Mouse (Mus musculus) neural tube, embryonic 15.5 days (tissue): ENCODE results near the gene Iqch. TPM values are rescaled to one million over a fixed set of nuclear protein-coding genes. Genes with fewer than 3 reads are reported as not detected.

ENCODE experiments used
- ATAC-seq: fragments of 200-750 bp; cut with Nextera tagmentation; 2 replicates; pipeline ENCODE4 v1.8.0; 2017; ENCODE audit warnings: mild to moderate bottlenecking, moderate TSS enrichment, moderate library complexity; ENCODE audit not compliant: low FRiP score
- H3K27ac ChIP-seq: fragments of 300-500 bp; sonication (generic); replicated peaks from 2 replicates; pipeline ENCODE4 v1.5.1; 2015; ENCODE audit warnings: mild to moderate bottlenecking, inconsistent platforms
- H3K27me3 ChIP-seq: fragments of 300-500 bp; sonication (generic); replicated peaks from 2 replicates; pipeline ENCODE4 v1.6.1; 2015; ENCODE audit warnings: inconsistent platforms
- H3K36me3 ChIP-seq: fragments of 300-500 bp; sonication (generic); 2 replicates; pipeline ENCODE4 v1.6.1; 2015; ENCODE audit warnings: inconsistent platforms
- H3K4me1 ChIP-seq: fragments of 300-500 bp; sonication (generic); 2 replicates; pipeline ENCODE4 v1.6.1; 2015; ENCODE audit warnings: inconsistent platforms
- H3K4me2 ChIP-seq: fragments of 300-500 bp; sonication (generic); 2 replicates; pipeline ENCODE4 v1.6.1; 2015; ENCODE audit warnings: inconsistent platforms, mild to moderate bottlenecking, moderate library complexity
- H3K4me3 ChIP-seq: fragments of 300-500 bp; sonication (generic); replicated peaks from 2 replicates; pipeline ENCODE4 v1.5.1; 2015; ENCODE audit warnings: mild to moderate bottlenecking, inconsistent platforms
- H3K9ac ChIP-seq: fragments of 300-500 bp; sonication (generic); replicated peaks from 2 replicates; pipeline ENCODE4 v1.6.1; 2015; ENCODE audit warnings: mild to moderate bottlenecking, inconsistent platforms
- H3K9me3 ChIP-seq: fragments of 300-500 bp; sonication (generic); replicated peaks from 2 replicates; pipeline ENCODE4 v1.6.1; 2016; ENCODE audit warnings: inconsistent platforms
- WGBS: fragments of 180-500 bp; shearing (Covaris S2); methylation state at CpG from one replicate; pipeline ENCODE4 v1.1.7; 2015; ENCODE audit warnings: mixed read lengths; 5-methylcytosine and 5-hydroxymethylcytosine counted together
- polyA plus RNA-seq: library from polyadenylated mRNA; unstranded; fragments of >200 nt; fragmentation: Nextera tagmentation; extraction: Ambion mirVana; gene quantifications from 2 replicates; pipeline ENCODE4 v1.2.1, GENCODE M21; 2015

Iqch gene
- polyA plus RNA-seq, 1 experiment from 2014 or later, result 0.12 TPM

- H3K4me1 ChIP-seq, result no peaks in the 10 kb centered on the region
These were observed 136.7 kb downstream of the Iqch start for GRCm38 (mm10) chr9:63465561-63465960.

GRCm38 (mm10) chr9:63462296-63462695, 140.0 kb downstream of the Iqch start:
- H3K4me2 ChIP-seq, result no peak overlapping the region
- H3K36me3 ChIP-seq, result no peaks in the 10 kb centered on the region
- ATAC-seq, result no peak
- no peak overlapping the region for H3K9ac ChIP-seq
- no peak overlapping the region for H3K27ac ChIP-seq
- H3K27me3 ChIP-seq, result no peaks in the 10 kb centered on the region
- no peaks in the 10 kb centered on the region for H3K4me1 ChIP-seq
- 69% methylated on average over 2 of the region's 2 CpGs for whole genome bisulfite sequencing
- no peak overlapping the region for H3K4me3 ChIP-seq
- no peaks in the 10 kb centered on the region for H3K9me3 ChIP-seq

More at GRCm38 (mm10) chr9:63465561-63465960, 136.7 kb downstream of the Iqch start:
- Histone ChIP-seq H3K36me3 (no peaks in the 10 kb centered on the region), H3K4me2 (no peak overlapping the region), H3K27me3 (no peaks in the 10 kb centered on the region), H3K9me3 (no peaks in the 10 kb centered on the region), H3K9ac (no peak overlapping the region), H3K27ac (no peak overlapping the region), H3K4me3 (no peak overlapping the region)
- 84% methylated on average over 3 of the region's 3 CpGs for WGBS
- ATAC-seq, result no peak

GRCm38 (mm10) chr9:63456401-63456800, 145.9 kb downstream of the Iqch start:
- no peak overlapping the region for H3K4me2 ChIP-seq
- no peak for ATAC-seq

GRCm38 (mm10) chr9:63454341-63454740, 148.0 kb downstream of the Iqch start:
- no peak overlapping the region for H3K9ac ChIP-seq
- 42% methylated on average over 5 of the region's 5 CpGs for WGBS
- no peaks in the 10 kb centered on the region for H3K27me3 ChIP-seq
- no peak for ATAC-seq
- no peaks in the 10 kb centered on the region for H3K4me1 ChIP-seq
- no peak overlapping the region for H3K27ac ChIP-seq
- H3K4me2 ChIP-seq, result no peak overlapping the region
- no peaks in the 10 kb centered on the region for H3K36me3 ChIP-seq
- H3K4me3 ChIP-seq, result no peak overlapping the region
- H3K9me3 ChIP-seq, result no peaks in the 10 kb centered on the region

More at GRCm38 (mm10) chr9:63456401-63456800, 145.9 kb downstream of the Iqch start:
- no peaks in the 10 kb centered on the region for H3K27me3 ChIP-seq
- no peaks in the 10 kb centered on the region for H3K36me3 ChIP-seq
- no peaks in the 10 kb centered on the region for H3K9me3 ChIP-seq
- H3K4me3 ChIP-seq, result no peak overlapping the region
- no peak overlapping the region for H3K9ac ChIP-seq
- no peaks in the 10 kb centered on the region for H3K4me1 ChIP-seq
- H3K27ac ChIP-seq, result no peak overlapping the region

- Histone ChIP-seq H3K4me3 (no peak overlapping the region), H3K9me3 (no peaks in the 10 kb centered on the region), H3K4me1 (no peaks in the 10 kb centered on the region), H3K36me3 (no peaks in the 10 kb centered on the region), H3K9ac (no peak overlapping the region), H3K4me2 (no peak overlapping the region), H3K27me3 (no peaks in the 10 kb centered on the region), H3K27ac (no peak overlapping the region)
- ATAC-seq, result no peak
- 33% methylated on average over 4 of the region's 4 CpGs for WGBS
These were observed 151.7 kb downstream of the Iqch start for GRCm38 (mm10) chr9:63450531-63451030.

- Histone ChIP-seq H3K9me3 (no peaks in the 10 kb centered on the region), H3K9ac (no peak overlapping the region), H3K4me2 (no peak overlapping the region), H3K4me1 (no peaks in the 10 kb centered on the region), H3K27me3 (no peaks in the 10 kb centered on the region), H3K27ac (no peak overlapping the region), H3K4me3 (no peak overlapping the region), H3K36me3 (no peaks in the 10 kb centered on the region)
- WGBS, result 87% methylated on average over 6 of the region's 6 CpGs
- ATAC-seq, result no peak
These were observed 158.6 kb downstream of the Iqch start for GRCm38 (mm10) chr9:63443695-63444094.

- H3K4me3 ChIP-seq, result no peak overlapping the region
- no peaks in the 10 kb centered on the region for H3K4me1 ChIP-seq
- WGBS, result 83% methylated on average over 1 of the region's 1 CpGs
- no peak overlapping the region for H3K4me2 ChIP-seq
- no peaks in the 10 kb centered on the region for H3K27me3 ChIP-seq
- no peak for ATAC-seq
- H3K27ac ChIP-seq, result no peak overlapping the region
- no peaks in the 10 kb centered on the region for H3K9me3 ChIP-seq
- H3K9ac ChIP-seq, result no peak overlapping the region
- no peaks in the 10 kb centered on the region for H3K36me3 ChIP-seq
These were observed 171.6 kb downstream of the Iqch start for GRCm38 (mm10) chr9:63430652-63431051.

GRCm38 (mm10) chr9:63421096-63421736, 181.1 kb downstream of the Iqch start:
- no peak overlapping the region for H3K4me2 ChIP-seq
- H3K4me1 ChIP-seq, result 0 out of 2 replicates have a peak, but pooled peaks cover 3% of the 10 kb centered on the region
- H3K27ac ChIP-seq, result no peak overlapping the region
- no peak overlapping the region for H3K9ac ChIP-seq
- no peaks in the 10 kb centered on the region for H3K27me3 ChIP-seq
- no peaks in the 10 kb centered on the region for H3K9me3 ChIP-seq
- no peak for ATAC-seq
- H3K36me3 ChIP-seq, result no peaks in the 10 kb centered on the region
- H3K4me3 ChIP-seq, result no peak overlapping the region
- 63% methylated on average over 9 of the region's 9 CpGs for WGBS

- Histone ChIP-seq H3K9ac (no peak overlapping the region), H3K36me3 (no peaks in the 10 kb centered on the region), H3K27me3 (no peaks in the 10 kb centered on the region), H3K27ac (no peak overlapping the region), H3K9me3 (no peaks in the 10 kb centered on the region), H3K4me3 (no peak overlapping the region), H3K4me1 (0 out of 2 replicates have a peak, but pooled peaks cover 3% of the 10 kb centered on the region), H3K4me2 (no peak overlapping the region)
- 16% methylated on average over 6 of the region's 6 CpGs for WGBS
- ATAC-seq, result no peak
These were observed 181.9 kb downstream of the Iqch start for GRCm38 (mm10) chr9:63420396-63420795.

GRCm38 (mm10) chr9:63400176-63400575, 202.1 kb downstream of the Iqch start:
- ATAC-seq, result no peak
- H3K4me1 ChIP-seq, result peaks cover 13% of the 10 kb centered on the region
- 98% methylated on average over 1 of the region's 1 CpGs for WGBS
- H3K36me3 ChIP-seq, result no peaks in the 10 kb centered on the region
- no peak overlapping the region for H3K9ac ChIP-seq
- H3K4me3 ChIP-seq, result no peak overlapping the region
- no peak overlapping the region for H3K4me2 ChIP-seq
- H3K27me3 ChIP-seq, result no peaks in the 10 kb centered on the region
- H3K9me3 ChIP-seq, result no peaks in the 10 kb centered on the region
- H3K27ac ChIP-seq, result no peak overlapping the region

- Histone ChIP-seq H3K27ac (peak overlapping the region; percentile 89), H3K9me3 (no peaks in the 10 kb centered on the region), H3K36me3 (no peaks in the 10 kb centered on the region), H3K4me1 (peaks cover 13% of the 10 kb centered on the region), H3K4me2 (peak overlapping the region; percentile 85), H3K4me3 (peak overlapping the region; percentile 81), H3K9ac (peak overlapping the region; percentile 94), H3K27me3 (no peaks in the 10 kb centered on the region)
- 5% methylated on average over 8 of the region's 8 CpGs for WGBS
- peak; percentile 64; the same call in 1 of the 2 replicates for ATAC-seq
These were observed 202.9 kb downstream of the Iqch start for GRCm38 (mm10) chr9:63399463-63399815.

- Histone ChIP-seq H3K36me3 (no peaks in the 10 kb centered on the region), H3K4me2 (peak within 1 kb of the TSS; percentile 85), H3K27me3 (no peaks in the 10 kb centered on the region), H3K9me3 (no peaks in the 10 kb centered on the region), H3K4me1 (peaks cover 13% of the 10 kb centered on the region), H3K27ac (peak within 1 kb of the TSS; percentile 89), H3K4me3 (peak within 1 kb of the TSS; percentile 81), H3K9ac (peak within 1 kb of the TSS; percentile 94)
- peak; percentile 96 for ATAC-seq
- 2% methylated on average over 72 of the region's 74 CpGs for WGBS
These were observed 203.5 kb downstream of the Iqch start, which contains the start of gene 2300009A05Rik for GRCm38 (mm10) chr9:63398611-63399462. Gene 2300009A05Rik (minus strand): TSS chr9:63399246.
